Mouse (Mus musculus) cortical plate, adult 2 months (tissue): ENCODE measurements around the gene 1700021F07Rik.

Experiments
- CTCF ChIP-seq: fragments of 200-500 bp; IDR thresholded peaks from 2 replicates; pipeline ENCODE4 v1.5.1; 2011; ENCODE audit warnings: mild to moderate bottlenecking, control low read depth, low read length; ENCODE audit not compliant: insufficient read depth; ENCODE audit errors: extremely low read depth
- POLR2A ChIP-seq: fragments of 200-500 bp; IDR thresholded peaks from 2 replicates; pipeline ENCODE4 v1.6.1; 2011; ENCODE audit warnings: mild to moderate bottlenecking, low read length, control low read depth; ENCODE audit not compliant: insufficient read depth; ENCODE audit errors: extremely low read depth

DNA sequence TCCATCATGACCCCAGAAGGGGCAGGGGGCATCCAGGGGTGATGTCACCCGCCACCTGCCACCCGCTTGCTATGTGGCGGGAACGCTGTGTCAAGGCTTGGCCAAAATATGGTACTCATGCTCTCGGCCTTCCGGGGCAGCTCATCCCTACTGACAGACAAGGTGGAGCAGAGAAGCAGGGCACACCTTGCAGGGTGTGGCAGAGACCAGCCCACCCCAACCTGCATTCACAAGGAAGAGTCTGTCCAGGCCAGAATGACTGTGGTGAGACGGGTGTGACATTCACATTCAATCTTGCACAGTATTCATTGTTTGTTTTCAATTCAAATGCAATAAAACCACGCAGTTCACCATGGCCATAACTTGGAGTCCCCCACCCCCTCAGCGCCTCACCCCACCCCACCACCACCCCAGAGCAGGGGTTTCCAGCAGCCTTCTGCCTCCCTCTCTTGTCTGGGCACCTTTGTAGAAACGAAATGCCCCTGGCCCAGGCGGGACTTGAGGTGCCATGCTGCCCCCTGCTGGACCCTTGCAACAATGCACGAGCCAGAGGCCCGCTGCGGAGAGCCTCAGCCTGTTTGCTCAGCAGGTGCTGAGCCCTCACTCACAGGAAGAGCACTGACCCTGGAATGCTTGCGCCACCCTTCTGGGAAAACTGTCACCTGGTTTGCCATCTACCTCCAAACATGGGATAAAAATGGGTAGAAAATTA lies 23.8 kb downstream of the 1700021F07Rik start:
- TF ChIP-seq CTCF (peak; percentile 87), POLR2A (no peak)
